Mouse (Mus musculus): ENCODE measurements around the gene Ccdc43. TPM values are rescaled to one million over a fixed set of nuclear protein-coding genes. Genes with fewer than 3 reads are reported as not detected.

Ccdc43 gene
- polyA plus RNA-seq, 1 experiment from 2014 or later: 31.9 TPM

Small RNA genes lying within 50 kb of the gene (microRNA-seq; reads per million reads assigned to microRNA genes)
- not detected for gene Gm22920

Other genes starting within 250 kb of the Ccdc43 start
- gene Itga2b, start 227.7 kb downstream of the Ccdc43 start, polyA plus RNA-seq (2015; fragmentation: Nextera tagmentation; extraction: Ambion mirVana): 10.5 and 11.3 TPM in 2 replicates
- gene Gpatch8, start 141.4 kb downstream of the Ccdc43 start, polyA plus RNA-seq (2015; fragmentation: Nextera tagmentation; extraction: Ambion mirVana): 36.1 and 39.0 TPM in 2 replicates
- gene Gm11627, start 118.3 kb downstream of the Ccdc43 start, polyA plus RNA-seq (2015; fragmentation: Nextera tagmentation; extraction: Ambion mirVana): 10.5 and 13.8 TPM in 2 replicates
- 19.1 and 22.0 TPM in 2 replicates for gene Fzd2, start 93.4 kb downstream of the Ccdc43 start, polyA plus RNA-seq (2015; fragmentation: Nextera tagmentation; extraction: Ambion mirVana)
- gene Meioc, start 34.1 kb downstream of the Ccdc43 start, polyA plus RNA-seq (2015; fragmentation: Nextera tagmentation; extraction: Ambion mirVana): 1.2 and 1.5 TPM in 2 replicates
- 6.7 and 7.3 TPM in 2 replicates for gene Adam11, start 63.7 kb upstream of the Ccdc43 start, polyA plus RNA-seq (2015; fragmentation: Nextera tagmentation; extraction: Ambion mirVana)
- gene Gjc1, start 121.9 kb upstream of the Ccdc43 start, polyA plus RNA-seq (2015; fragmentation: Nextera tagmentation; extraction: Ambion mirVana): 46.5 and 50.3 TPM in 2 replicates
- gene Higd1b, start 138.1 kb upstream of the Ccdc43 start, polyA plus RNA-seq (2015; fragmentation: Nextera tagmentation; extraction: Ambion mirVana): not detected in 2 replicates
- 119 and 125 TPM in 2 replicates for gene Eftud2, start 183.2 kb upstream of the Ccdc43 start, polyA plus RNA-seq (2015; fragmentation: Nextera tagmentation; extraction: Ambion mirVana)
- 0.71 and 0.88 TPM in 2 replicates for gene Ccdc103, start 183.4 kb upstream of the Ccdc43 start, polyA plus RNA-seq (2015; fragmentation: Nextera tagmentation; extraction: Ambion mirVana)
- gene Fam187a, start 187.4 kb upstream of the Ccdc43 start, polyA plus RNA-seq (2015; fragmentation: Nextera tagmentation; extraction: Ambion mirVana): not detected in 2 replicates
- 0.19 and 0.38 TPM in 2 replicates for gene Gfap, start 203.1 kb upstream of the Ccdc43 start, polyA plus RNA-seq (2015; fragmentation: Nextera tagmentation; extraction: Ambion mirVana)
- 7.0 and 7.3 TPM in 2 replicates for gene Kif18b, start 227.3 kb upstream of the Ccdc43 start, polyA plus RNA-seq (2015; fragmentation: Nextera tagmentation; extraction: Ambion mirVana)
- gene C1ql1, start 248.9 kb upstream of the Ccdc43 start, polyA plus RNA-seq (2015; fragmentation: Nextera tagmentation; extraction: Ambion mirVana): 0.71 and 0.74 TPM in 2 replicates

Measured in heart, embryonic 13.5 days (tissue).